Mouse (Mus musculus): ENCODE results near the gene Cfap100. TPM values are rescaled to one million over a fixed set of nuclear protein-coding genes. Genes with fewer than 3 reads are reported as not detected.

Cfap100 gene
- total RNA-seq (2021): 1 to 10 TPM; 4.9 to 6.5 TPM

- DNase-seq (ENCODE audit: extremely low spot score in 1 of 2, low spot score in 2 of 2): peak; percentile 61 to 85
- intact Hi-C loops (cut with DNase I): loop anchor here (10.0 kb wide), 1 partner anchor 754 kb away; no protein-coding TSS in a partner anchor
Observed at GRCm38 (mm10) chr6:90428380-90428974, at the start of gene Cfap100. Gene Cfap100 (minus strand): TSS chr6:90428797.

DNA sequence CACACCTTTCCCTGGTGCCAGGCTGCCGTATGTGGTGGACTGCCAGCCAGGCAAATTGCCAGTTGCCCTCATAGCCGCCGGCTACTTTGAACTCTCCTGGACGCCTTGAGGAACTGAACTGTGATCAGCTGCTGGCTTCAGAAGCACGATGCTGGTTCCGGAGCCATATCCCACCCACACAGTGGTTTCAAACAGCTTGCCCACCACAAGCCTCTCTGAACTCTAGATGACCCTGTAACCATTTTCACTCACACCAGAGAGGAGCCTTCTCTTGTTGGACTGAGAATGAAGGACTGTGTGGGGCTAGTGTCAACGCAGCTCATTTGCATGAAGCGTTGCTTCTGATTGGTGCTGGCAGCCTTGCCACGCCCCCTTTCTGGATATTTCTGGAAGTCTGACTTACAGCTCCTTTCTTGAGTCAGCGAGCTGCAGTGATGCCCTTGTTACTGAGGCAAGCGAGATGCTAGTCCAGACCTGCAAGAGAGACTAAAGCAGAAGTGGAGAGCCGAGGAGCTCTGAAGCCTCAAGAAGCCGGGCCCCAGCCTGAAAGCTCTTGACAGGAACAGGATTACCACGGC, 48.4 kb upstream of the Cfap100 start:
- DNase-seq (ENCODE audit: extremely low spot score in 1 of 2, low spot score in 2 of 2): peak; percentile 49 to 60
- intact Hi-C loops (cut with DNase I): no loop called here

DNA sequence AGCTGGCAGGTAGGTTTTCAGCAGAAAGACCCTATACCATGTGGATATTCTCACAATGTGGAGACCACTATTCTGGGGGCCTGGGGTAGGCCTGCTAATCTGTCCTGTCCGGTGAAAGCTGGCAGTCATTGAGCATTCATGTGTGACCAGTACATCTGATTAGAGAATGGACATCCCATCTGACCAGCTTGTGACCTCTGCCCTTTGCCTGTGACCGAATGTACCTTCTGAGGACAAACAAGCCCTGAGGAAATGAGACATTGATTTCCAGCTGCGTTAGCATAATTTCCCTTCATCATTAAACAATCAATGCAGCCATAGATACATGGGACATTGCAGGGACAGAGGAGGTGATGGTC, 47.2 kb upstream of the Cfap100 start:
- DNase-seq (ENCODE audit: extremely low spot score in 1 of 2, low spot score in 2 of 2): no peak
- intact Hi-C loops (cut with DNase I): no loop called here

- intact Hi-C loops (cut with DNase I): no loop called here
- DNase-seq (ENCODE audit: extremely low spot score in 1 of 2, low spot score in 2 of 2): no peak
Observed at GRCm38 (mm10) chr6:90475176-90475853, 46.7 kb upstream of the Cfap100 start.

DNA sequence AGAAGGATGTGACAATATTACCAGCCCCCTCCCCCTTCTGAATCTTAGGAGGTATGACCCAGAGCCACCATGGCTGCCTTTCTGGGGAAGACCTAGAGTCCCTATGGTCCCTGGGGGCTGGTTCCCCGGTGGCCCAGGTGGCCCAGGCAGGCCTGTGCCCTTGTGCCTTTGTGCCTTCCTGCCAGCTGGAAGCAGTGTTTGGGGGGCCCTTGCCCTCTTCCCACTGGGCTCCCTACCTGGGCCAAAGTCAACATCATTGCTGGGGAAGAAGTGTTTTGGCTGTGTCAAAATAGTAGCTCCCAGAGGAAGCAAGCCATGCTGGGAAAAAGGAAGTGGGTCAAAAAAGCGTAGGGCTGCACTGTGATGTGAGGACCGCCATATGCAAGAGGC, 45.8 kb upstream of the Cfap100 start:
- intact Hi-C loops (cut with DNase I): no loop called here
- DNase-seq (ENCODE audit: extremely low spot score in 1 of 2, low spot score in 2 of 2): no peak

DNA sequence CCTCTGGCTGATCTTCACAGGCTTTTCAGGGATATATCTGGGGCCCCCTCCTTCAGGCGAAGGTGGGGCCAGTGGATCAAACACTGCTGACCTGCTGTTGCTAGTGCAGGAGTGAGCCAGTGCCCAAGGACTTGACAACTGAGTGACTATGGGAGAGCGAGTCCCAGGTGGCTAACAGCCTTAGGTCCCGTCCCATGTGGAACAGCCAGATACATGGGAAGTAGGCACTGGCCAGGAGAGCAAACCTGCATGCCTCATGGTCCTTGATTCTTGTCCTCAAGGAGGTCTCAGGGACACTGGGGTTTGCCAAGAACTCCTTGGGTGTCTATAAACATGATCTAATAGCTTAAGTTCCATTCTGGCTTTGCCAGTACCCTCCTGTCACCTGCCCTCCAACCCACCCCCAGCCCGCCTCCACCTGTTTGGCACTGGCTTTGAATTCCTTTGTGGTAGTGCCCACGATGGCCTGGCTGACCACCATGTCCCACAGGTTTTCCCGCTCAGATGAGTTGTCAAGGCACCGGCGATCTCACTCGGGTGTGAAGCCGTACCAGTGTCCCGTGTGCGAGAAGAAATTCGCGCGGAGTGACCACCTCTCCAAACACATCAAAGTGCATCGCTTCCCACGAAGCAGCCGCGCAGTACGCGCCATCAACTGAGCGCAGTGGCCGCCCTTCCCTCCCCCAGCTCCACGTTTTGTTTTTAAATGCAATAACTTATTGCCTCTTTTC, 45.2 kb upstream of the Cfap100 start:
- intact Hi-C loops (cut with DNase I): no loop called here
- no peak for DNase-seq (ENCODE audit: extremely low spot score in 1 of 2, low spot score in 2 of 2)

DNA sequence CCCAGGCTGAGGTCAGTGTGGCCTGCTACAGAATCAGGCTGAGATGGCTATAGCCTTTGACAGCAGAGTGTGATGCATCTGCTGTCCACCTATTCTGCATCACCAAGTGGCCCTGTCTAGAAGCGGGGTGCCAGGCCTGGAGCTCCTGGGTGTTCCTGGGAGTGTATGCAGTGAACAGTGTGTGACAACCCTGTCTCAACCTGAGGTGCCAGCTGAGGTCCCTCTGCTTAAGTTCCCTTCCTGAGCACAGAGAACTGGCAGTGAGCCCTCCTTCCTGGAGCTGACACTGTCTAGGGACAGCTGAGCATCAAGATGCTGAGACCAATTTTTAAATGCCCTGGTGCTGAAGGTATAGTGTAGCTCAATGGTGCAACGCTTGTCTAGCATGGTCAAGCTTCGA, 44.1 kb upstream of the Cfap100 start:
- intact Hi-C loops (cut with DNase I): no loop called here
- DNase-seq (ENCODE audit: extremely low spot score in 1 of 2, low spot score in 2 of 2): no peak

GRCm38 (mm10) chr6:90472079-90472478, 43.5 kb upstream of the Cfap100 start:
- intact Hi-C loops (cut with DNase I): no loop called here
- no peak for DNase-seq (ENCODE audit: extremely low spot score in 1 of 2, low spot score in 2 of 2)

- peak; percentile 62 to 75 for DNase-seq (ENCODE audit: extremely low spot score in 1 of 2, low spot score in 2 of 2)
- intact Hi-C loops (cut with DNase I): no loop called here
Observed at GRCm38 (mm10) chr6:90470947-90471541, 42.4 kb upstream of the Cfap100 start.

DNA sequence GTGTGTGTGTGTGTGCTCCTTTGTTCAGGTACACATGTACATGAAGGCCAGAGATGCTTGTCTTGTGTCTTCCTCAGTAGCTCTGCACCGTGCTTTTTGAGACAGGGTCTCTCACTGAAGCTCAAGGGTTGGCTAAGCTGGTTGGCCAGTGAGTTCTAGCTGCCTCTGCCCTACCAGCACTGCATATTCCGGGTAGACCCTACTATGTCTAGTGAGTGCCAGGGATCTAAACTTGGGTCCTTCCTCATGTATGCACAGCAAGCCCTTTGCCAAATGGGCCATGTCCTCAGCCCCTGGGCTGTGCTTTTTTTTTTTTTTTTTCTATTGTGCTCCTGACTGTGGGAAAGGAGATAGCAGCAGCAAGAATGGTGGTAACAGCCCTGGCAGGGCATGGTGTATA, 41.7 kb upstream of the Cfap100 start:
- intact Hi-C loops (cut with DNase I): no loop called here
- DNase-seq (ENCODE audit: extremely low spot score in 1 of 2, low spot score in 2 of 2): no peak

DNA sequence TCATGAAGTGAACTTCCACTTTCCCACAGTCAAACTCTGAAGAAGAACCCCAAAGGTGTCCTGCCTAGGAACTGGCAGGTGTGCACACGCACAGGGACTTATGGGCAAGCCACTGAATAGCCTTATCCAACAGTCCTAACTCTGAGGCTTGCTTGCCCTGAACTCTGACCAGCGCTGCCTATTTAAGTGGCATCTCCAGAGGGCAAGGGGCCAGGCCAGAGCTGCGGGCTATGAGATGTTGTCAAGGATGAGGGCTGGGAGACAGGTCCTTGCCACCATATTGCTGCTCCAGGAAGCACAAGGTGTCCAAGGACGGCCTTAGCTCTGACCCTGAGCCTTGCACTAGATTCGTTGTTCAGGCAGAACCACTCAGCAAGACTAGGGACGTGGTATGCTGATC, 40.4 kb upstream of the Cfap100 start:
- no peak for DNase-seq (ENCODE audit: extremely low spot score in 1 of 2, low spot score in 2 of 2)
- intact Hi-C loops (cut with DNase I): no loop called here

DNA sequence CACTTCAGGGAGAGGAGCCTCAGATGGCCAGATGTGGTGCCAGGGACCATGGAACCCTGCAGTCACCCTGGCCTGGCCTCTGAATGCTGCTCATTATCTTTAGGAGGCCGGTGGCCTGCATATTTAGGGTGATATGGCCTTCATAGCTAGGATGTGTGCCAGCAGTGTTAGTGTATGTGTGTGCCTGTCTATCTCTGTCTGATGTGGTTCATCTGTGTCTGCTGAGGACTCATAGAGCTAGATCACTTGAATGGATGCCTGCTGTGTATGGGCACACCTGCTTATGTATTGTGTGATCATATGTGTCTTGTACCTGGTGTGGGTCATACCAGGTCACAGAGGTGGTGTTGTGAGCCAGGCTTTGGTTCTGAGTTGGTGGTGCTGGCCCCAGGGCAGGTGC, 39.6 kb upstream of the Cfap100 start:
- intact Hi-C loops (cut with DNase I): no loop called here
- DNase-seq (ENCODE audit: extremely low spot score in 1 of 2, low spot score in 2 of 2): no peak

DNA sequence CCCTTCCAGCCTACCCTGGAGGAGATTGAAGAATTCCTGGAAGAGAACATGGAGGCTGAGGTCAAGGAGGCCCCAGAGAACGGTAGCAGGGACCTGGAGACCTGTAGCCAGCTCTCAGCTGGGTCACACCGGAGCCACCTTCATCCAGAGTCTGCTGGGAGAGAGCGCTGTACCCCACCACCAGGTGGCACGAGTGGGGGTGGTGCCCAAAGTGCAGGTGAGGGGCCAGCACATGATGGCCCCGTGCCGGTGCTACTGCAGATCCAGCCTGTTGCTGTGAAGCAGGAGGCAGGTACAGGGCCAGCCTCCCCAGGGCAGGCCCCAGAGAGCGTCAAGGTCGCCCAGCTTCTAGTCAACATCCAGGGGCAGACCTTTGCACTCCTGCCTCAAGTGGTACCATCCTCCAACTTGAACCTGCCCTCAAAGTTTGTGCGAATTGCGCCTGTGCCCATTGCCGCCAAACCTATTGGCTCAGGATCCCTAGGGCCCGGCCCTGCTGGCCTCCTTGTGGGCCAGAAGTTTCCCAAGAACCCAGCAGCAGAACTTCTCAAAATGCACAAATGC, 38.3 kb upstream of the Cfap100 start:
- intact Hi-C loops (cut with DNase I): no loop called here
- no peak for DNase-seq (ENCODE audit: extremely low spot score in 1 of 2, low spot score in 2 of 2)

DNA sequence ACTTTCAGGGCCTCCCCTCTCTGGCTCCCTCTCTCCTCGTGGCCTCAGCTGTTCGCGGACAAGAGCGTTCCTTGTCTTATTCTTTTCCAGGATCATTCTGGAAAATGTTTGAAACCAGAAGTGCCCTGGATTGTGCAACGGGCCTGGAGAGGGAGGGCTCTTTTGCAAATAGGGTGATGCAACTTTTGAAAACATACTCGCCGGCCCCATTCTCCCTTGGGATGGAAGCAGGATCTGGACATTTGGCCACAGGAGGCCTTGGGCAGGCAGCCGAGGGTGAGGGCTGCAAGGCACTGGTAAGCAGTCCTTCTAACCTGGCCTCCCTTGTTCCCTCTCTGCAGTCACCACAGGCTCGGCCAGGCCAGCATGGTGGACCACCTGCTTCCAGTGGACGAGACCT, 37.5 kb upstream of the Cfap100 start:
- intact Hi-C loops (cut with DNase I): no loop called here
- no peak for DNase-seq (ENCODE audit: extremely low spot score in 1 of 2, low spot score in 2 of 2)

- no peak for DNase-seq (ENCODE audit: extremely low spot score in 1 of 2, low spot score in 2 of 2)
- intact Hi-C loops (cut with DNase I): no loop called here
Observed at GRCm38 (mm10) chr6:90465028-90465640, 36.5 kb upstream of the Cfap100 start.

DNA sequence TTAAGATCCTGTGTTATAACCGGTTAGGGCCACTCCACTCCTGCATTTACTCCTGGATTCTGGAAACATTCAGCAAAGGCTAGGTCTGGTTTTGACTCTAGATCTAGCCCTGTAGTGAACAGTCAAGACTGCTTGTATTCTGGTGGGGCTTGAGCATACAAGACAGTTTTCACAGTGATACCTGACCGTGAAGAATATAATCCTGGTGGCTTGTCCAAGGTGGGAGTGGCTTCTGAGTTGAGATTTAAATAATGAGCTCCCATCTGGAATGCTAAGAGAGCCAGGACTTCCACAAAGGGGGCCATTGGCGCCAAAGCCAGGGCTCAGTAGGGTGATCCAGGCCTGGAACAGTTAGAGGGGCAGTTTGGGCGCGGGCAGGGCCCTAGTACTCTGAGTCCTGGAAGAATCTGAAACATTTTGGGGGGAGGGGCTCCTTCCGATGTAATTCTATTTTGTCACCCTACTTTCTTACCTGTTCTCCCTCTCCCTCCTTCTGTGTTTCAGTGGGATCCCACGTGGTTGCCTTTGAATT, 35.4 kb upstream of the Cfap100 start:
- intact Hi-C loops (cut with DNase I): no loop called here
- no peak for DNase-seq (ENCODE audit: extremely low spot score in 1 of 2, low spot score in 2 of 2)

DNA sequence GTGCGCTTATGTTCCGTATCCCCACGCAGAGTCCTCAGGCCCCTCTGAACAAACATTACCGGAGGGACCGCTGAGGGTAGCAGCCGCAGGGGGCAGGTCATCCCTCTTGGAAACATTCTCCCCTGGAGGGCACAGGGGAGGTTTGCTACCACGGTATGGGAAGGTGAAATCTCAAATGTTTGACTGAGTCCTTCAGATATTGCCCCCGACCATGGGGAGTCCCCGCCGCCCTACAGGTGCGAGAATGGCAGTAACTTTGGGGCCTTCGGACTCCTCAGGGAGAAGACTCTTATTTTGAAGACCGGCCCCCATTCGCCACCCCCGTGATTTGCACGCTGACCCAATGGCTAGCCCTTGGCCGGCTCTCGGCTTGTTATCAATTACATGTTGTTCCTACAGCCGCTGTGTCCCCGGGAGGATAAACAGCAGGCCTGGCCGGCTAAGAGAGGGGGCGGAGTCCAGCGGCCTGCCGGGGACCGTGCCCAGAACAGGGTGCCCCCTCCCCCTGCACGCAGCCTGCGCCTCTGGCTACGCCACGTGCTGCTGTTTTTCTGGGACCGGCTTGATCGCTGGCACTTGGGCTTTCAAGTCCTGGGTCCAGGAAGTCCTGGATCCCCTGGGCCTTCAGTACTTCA, 34.7 kb upstream of the Cfap100 start:
- intact Hi-C loops (cut with DNase I): no loop called here
- peak; percentile 81 to 91 for DNase-seq (ENCODE audit: extremely low spot score in 1 of 2, low spot score in 2 of 2)

GRCm38 (mm10) chr6:90462841-90463227, 34.2 kb upstream of the Cfap100 start:
- DNase-seq (ENCODE audit: extremely low spot score in 1 of 2, low spot score in 2 of 2): peak in 1 of 2 experiments; percentile 65
- intact Hi-C loops (cut with DNase I): no loop called here

Measured in left cerebral cortex, postnatal 10 days (tissue).